Mouse (Mus musculus) megakaryocyte, embryonic 14.5 days (primary cell): ENCODE measurements at regions not wholly inside any gene's neighbourhood (a gene's known extent, or its start where the extent isn't known, plus 50 kb on each side); places are given as distances from the start of the nearest gene placed in this dataset.

Experiments
- FLI1 ChIP-seq: IDR thresholded peaks from 2 replicates; pipeline ENCODE4 v1.6.1; 2012; ENCODE audit warnings: low read length, inconsistent platforms, mixed read lengths
- GATA1 ChIP-seq: IDR thresholded peaks from 3 replicates; pipeline ENCODE4 v1.6.1; 2012; ENCODE audit warnings: mixed read lengths, low read length, inconsistent platforms, borderline replicate concordance

GRCm38 (mm10) chr8:115466553-115466952, 241.0 kb downstream of the Maf start:
- TF ChIP-seq GATA1 (no peak), FLI1 (no peak)
